Mouse (Mus musculus) cerebellum, postnatal 25 days (tissue): ENCODE data around the gene Rps13.
A peak's percentile ranks its signal among the peaks of the same experiment; 100 is the strongest.
"Not testable (repeated sequence)": the region's sequence is repeated elsewhere in the genome, so short reads cannot be mapped to it uniquely, and the experiment has no call there.

Source experiments
- DNase-seq, 2 experiments: peaks; one replicate each; pipeline ENCODE4 v3.0.0; 2021; ENCODE audit warnings: mixed read lengths in 2 of 2

Rps13 gene

DNA sequence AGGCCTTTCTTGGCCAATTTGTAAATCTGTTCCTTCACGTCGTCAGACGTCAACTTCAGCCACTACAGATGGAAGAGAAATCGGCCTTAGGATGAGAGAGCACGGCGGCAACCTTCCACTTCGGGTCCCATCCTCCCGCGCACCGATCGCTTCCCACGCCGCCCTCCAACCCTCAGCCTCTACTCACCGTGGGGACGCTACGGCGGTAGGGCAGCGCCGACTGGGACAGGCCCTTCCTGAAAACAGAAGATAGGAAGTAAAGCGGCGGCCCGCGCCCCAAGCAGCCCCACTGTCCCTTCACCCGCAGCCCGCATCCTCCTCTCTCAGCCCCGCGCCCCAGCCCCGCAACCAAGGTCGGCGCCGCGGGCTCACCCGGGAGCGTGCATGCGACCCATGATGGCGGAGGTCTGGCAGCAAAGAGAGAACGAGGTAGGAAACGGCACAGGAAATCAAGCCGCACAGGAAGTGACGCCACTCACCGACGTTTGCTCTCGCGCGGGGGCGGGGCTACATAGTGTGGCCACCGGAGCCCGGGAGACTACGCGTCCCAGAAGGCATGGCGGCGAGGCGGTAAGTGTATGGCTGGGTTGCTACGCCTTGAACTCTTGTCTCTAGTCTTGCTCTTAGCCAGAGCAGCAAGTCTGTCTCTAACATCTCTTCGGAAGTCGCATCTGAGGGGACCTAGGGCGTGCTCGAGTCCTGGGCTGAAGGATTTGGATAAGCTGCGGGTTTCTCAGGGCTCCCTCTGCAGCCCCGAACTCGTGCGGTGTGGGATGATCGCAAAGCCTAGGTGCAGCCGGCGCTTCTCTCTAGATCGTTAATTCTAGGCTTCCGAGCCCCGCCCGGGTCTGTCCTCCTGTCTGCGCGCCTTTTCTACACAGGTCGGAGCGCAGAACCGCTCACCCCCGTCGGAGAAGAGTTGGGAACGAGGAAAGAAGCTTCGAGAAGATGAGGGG is at the start of gene Rps13:
Rps13 (minus strand) TSS at position 483 of the 956 bp plus-strand sequence.
- peak; percentile 98 to 99 for DNase-seq

DNA sequence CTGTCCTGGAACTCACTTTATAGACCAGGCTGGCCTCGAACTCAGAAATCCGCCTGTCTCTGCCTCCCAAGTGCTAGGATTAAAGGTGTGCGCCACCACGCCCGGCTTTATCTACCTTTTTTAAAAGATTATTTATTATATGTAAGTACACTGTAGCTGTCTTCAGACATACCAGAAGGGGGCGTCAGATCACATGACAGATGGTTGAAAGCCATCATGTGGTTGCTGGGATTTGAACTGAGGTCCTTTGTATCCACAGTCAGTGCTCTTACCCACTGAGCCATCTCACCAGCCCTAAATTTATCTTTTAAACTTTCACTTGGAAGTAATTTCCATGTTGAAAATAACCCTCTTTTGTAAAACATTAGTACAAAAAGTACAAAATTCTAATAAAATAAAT is 45.2 kb upstream of the Rps13 start:
- DNase-seq, result not testable (repeated sequence)

DNA sequence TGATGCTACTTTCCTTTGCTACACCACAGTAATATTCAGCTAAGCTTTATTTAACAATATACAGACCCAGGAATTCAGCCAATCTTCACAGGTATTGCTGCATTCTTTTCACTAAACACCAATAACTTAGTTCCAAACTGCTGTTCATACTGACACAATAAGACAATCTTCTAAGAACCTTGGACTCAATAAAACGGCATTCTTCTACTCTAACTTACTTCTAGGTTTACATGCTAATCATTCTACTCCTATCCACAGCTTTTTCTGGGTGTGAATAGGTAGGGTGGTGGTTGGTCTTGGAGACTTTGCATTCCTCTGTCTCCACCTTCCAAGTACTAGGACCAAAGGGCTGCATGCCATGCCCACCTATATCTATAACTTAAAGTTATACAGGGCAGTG is 40.3 kb upstream of the Rps13 start:
- no peak for DNase-seq

DNA sequence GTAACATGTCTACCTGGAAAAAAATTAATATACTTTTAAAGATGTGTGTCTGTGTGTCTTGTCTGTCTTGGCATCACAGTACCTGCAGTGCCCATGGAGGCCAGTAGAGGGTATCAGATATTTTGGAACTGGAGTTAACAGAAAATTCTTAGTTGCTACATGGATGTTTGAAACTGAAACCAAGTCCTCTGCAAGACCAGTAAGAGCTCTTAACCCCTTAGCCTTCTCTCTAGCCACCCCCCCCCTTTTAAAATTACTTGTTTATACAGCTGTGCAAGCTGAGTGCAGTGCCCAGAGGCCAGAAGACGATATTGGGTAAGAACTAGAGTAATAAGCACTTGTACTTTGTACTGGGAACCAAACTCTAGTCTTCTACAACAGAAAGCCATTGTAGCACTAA is 2.2 kb upstream of the Rps13 start:
- DNase-seq, result peak; percentile 41 to 71

DNA sequence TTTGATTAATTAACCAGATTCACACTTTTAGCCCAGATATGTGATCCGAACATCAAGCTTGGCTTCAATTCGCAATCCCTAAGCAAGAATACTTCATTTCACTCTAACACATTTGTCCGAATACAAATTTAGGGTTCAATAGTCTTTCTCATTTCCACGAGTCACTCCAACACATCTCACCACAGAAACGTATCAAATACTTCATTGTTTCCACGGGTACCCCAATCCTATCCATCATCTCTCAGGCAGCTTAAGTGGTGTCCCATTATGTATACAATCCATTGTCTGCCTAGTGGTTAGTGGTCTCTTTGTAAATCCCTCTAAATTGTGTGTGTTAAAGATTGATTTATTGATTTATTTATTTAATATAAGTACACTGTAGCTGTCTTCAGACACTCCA is 1.1 kb upstream of the Rps13 start:
- no peak for DNase-seq

DNA sequence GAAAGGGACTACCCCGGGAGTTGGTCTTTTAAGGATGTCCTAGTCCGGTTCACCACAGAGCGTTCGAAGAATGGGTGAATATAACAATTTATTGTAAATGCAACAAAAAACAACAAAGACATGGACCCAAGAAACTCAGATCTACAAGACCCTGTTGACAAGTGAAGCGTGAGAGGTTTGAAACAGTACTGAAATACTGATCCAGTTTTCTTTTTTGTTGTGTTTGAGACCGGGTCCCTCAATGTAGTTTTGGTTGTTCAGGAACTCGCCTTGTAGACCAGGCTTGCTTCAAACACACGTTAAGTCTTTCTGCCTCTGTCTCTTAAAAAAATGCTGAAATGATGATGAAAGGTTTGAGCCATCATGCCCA is 659 bp upstream of the Rps13 start:
- DNase-seq, result no peak

DNA sequence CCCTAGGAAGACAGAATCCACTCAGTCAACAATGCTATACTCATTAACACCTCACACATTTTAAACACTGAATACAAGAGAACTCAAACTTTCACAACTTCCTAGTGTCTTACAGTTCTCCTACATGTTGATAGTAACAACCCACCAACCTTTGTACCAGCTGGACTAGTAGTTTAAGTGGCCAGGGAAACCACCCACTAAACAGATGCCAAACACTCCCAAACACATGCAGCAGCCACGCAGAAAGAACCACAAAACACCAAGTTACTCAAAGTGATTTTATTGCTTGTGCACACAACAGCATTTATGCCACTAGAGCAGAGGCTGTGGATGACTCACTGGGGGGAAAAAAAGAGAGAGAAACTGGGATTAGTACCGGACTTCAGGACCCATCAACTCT is 2.7 kb downstream of the Rps13 start:
- no peak for DNase-seq

DNA sequence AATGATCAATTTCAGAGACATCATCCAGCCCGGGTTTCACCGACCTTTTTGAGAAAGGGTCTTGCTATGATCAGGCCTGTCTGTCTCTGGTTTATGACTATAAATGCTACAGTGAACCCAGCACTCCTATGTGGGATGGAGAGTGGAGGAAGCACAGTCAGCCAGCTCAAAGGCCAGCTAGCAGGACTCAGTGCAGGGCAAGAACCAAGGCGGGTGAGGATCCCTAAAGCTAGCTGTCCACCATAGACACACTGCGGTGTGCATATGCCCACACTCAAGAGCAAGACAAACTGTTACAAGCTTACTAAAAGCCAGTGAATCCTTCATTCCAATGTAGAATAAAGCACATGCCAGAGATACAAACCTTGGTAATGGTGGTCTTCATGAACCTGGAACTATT is 4.1 kb downstream of the Rps13 start:
- DNase-seq, result no peak

DNA sequence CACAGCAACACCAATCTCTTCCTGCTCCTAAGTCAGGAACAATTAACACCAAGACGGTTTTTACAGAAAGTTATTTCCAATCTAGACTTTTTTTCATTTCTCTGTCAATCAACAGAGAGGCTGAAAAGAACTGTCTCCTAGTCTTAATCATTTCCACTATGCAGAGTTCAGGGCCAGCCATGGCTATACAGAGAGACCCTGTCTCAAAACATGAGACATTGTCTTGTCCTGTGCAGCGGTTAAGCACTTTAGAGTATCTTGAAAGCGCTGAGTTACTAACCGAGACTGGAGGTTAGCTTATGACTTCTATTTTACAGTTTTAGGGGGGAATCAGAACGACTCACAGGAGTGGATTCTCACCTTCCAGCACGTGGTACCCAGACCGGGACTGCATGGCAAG is 5.2 kb downstream of the Rps13 start:
- DNase-seq, result no peak

DNA sequence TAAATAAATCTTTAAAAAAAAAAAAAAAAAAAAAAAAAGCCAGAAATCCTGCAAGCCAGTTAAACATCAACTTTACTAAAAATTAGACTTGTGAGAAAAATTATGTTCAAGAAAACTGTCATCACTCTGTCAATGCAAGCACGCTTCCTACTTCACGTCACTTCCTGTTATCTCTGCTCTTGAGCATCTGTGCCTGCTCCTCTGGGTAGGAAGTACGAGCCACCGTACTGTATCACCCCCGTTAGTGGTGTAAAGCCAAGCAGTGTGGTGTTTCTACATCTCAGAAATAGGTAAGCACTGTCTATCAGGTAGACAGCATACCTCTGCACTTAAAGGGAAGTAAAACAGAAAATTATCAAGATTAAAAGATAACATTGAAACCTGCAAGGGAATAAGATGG is 6.1 kb downstream of the Rps13 start:
- no peak for DNase-seq

DNA sequence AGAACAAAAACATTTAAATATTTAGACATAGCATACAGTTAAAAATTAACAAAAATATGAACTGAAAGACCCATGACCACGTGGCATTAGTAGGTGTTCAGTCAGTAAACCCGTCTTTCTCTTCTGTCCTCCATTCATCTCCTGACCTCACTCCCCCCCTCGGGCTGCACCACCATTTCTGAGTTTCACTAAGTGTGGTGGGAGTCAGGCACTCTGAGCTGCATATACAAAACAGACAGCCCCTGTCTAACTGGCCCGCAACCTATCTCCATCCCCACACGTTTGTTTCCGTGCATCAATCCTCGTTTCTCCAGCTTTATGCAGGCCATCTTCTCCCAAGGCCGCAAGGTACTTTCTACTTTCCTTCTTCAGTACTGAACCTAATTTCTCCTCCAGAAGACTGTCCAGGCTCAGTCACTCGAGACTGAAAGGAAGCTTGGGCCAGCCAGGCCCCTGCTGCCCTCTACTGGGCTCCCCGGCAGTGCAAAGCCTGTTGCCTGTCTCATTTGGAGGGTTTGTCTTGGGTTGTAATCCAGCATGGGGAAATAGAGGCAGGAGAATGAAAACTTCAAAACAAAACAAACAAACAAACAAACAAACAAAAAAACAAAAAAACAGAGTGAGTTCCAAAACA is 10.5 kb downstream of the Rps13 start:
- DNase-seq, result peak; percentile 63 to 81

DNA sequence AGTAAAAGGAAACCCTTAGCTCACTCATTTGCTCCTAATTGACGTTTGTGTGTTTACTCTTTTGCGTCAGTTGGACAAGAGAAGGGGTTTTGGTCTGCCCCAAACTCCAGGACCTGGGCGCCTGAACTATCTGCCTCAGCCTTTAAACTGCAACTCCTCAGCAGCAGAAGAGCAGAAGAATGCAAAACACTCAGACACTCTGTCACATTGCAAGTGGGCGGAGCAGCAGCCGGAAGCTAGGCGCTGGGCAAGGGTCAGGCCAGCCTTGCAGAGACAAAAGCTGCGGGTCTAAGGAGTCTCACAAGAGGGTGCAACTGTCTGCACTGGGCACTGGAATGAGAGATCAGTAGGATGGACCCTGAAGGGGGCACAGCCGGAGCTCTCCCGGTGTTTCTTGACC is 24.5 kb downstream of the Rps13 start:
- no peak for DNase-seq

DNA sequence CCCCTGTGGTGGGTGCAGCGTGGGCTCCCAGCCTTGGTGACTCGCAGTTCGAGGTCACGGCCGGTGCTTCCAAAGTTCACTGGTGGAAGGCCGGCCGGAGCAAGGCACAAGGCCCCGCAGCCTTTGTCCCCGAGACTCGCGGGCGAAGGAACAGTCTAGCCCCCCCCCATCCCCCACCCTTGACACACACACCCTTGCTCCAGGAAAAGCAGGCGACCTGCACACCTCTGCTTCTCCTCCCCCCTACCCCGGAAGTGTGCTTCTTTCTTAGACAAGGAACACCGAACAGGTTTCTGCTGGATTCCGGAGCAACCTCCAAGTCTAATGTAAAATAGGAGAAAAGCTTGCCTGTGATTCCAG is 25.4 kb downstream of the Rps13 start:
- no peak for DNase-seq

DNA sequence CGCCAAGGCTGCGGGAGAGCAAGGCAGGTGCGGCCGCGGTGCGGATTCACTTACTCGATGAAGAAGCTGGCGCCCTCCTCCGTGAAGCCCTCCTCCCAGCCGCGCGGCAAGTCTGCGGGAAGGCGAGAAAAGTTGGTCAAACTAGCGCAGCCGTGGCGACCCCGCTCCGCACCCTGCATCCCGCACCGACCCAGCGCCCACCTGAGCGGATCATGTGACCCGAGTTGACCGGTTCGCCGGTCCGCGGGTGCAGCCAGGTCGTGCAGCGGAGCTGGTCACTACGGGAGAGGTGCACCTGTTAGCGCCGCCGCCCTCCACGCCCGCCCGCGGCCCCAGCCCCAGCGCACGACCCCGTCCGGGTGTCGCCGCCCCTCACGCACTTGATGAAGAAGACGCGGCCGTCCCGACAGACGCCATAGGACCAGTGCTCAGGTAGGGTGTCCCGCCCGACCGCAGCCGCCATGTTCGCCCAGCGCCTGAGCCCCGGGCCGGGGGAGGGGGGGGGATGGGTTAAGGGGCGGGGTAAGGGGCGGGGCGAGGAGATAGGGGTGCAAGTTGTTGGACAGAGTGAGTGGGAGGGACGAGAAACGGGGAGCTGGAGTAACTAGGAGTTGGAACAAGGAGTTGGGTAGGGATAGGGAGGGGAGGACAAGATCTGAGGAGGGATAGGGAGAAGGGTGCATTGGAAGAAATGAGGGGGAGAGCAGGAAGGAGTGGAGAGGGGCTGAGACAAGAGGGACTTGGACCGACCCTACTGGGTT is 25.9 kb downstream of the Rps13 start, which contains the start of gene Plekha7:
Plekha7 (minus strand) TSS at position 506 of the 761 bp plus-strand sequence.
- peak; percentile 40 to 60 for DNase-seq

DNA sequence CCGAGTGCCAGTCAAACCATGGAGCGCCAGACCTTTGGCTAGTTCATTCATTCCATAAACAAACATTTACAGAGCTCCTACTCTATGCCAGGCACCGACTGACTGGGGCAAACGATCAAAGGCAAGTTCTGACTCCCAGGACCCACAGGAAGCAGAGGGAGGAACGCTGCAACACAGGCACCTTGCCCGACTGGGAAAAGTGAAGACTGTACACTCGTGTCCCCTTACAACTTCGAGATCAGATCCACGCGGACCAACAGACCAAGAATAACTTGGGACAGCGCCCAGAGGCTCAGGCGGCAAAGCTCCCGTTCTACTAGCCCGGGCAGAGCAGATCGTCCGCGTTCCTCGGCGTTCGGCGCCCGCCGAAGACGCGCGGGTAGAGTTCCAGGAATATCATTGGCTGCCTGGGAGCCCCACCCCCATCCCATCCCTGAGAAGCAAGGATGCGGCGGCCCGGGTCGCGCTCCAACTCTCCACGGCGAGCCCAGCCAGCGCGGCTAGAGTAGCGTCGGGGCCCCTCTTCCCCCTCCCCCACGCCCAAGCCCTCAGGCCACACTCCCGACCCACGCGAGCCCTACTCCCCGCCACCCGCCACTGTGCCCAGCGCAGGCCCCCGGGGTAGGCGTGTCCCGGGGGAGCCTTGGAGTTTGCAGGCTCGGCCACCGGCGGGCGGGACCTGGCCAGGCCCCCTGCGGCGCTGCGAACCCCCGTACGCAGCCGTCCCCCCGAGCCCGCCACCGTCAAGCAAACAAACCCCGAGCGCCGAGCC is 26.7 kb downstream of the Rps13 start:
- peak; percentile 60 to 75 for DNase-seq

DNA sequence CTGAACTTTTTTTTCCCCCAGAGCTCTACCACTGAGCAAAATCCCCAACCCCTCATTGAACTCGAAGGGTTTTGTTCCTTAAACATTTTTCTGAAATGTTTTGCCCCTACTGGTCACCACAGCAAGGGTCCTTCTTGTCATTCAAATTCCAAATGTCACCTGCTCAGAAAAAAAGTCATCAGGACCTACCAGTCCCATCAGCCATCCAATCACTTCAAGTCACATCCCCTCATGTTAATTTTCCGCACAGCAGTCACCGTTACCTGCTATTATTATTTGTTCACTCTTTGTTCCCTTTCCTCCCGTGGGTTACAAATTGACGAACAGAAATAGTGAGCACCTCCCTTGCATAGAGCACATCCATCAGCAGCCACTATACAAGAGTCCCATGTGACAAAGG is 27.4 kb downstream of the Rps13 start:
- no peak for DNase-seq

DNA sequence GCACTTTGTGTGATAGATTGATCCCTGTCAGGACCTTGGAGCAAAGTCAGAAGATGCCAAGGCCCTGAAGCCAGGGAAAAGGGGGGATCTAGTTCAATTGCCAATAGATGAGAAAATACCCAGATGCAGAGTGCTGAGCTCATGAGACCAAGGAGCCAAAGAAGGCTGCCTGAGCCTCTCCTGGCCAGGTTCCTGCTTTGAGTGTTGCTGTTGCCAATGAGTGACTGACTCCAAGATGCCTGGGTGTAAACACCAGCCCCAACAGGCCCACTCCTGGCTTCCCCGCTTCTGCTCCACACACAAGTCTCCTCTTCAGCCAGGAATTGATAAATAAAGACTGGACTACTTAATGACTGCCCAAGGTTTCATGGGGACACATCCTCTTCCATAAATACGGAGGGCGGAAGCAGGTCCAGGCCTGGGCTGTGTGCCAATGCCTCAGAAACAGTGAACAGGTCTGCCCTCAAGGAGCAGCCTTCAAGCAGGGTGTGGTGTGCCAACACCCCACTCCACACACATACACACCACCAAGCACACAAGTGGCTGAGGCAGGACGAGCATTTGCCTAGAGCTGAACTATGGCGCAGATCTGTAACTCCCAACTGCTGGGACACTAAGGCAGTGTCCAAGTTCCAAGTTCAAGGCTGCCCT is 32.2 kb downstream of the Rps13 start:
- no peak for DNase-seq

DNA sequence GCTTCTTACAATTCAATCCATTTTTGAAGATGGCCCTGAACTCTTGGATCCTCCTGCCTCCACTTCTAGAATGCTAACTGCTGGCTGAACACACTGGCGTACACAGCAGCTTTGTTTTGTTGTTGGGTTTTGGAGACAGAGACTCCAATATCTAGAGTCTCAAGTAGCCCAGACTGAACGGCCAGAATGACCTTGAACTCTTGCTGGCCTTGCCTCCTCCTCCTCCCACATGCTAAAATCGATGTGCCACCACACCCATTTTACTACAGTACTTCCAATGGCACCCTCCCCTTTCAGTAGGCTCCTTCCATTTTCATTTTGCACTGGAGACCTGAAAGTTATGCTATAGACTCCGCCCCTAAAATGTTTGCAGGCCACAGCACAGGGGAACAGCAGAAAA is 32.9 kb downstream of the Rps13 start:
- DNase-seq, result no peak

DNA sequence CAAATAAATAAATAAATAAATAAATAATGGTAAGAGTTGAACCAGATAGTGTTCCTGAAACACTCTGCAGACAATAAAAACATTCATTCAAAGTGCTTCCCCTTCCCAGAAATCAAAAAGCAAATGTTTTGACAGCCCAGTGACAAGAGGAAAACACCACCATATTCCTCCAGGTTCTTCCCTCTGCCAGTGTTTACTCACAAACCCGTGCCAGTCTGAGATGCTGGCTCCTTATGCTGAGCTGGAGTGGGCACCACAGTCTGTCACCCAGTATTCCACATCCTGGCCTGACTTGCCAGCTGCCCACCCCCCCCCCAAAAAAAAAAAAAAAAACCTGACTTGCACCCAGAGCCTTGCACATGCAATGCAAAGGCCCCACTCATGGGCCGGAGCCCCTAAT is 35.1 kb downstream of the Rps13 start:
- no peak for DNase-seq

DNA sequence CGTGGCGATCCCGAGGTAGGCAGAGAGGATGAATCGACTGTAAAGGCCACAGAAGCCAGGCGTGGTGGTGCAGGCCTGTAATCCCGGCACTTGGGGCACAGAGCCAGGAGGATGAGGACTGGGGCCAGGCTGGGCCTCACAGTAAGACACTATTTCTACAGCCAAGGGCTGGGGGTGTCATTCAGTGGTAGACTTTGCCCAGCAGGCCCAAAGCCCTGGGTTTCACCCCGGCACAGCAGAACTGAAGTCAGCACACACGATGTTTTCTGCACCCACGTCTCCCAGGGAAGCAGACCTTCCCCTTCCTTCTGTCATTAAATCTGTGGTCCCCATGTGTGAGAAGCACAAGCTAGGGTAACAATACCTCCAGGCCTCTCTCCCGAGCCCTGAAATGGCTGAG is 35.6 kb downstream of the Rps13 start:
- DNase-seq, result peak; percentile 25 to 56

DNA sequence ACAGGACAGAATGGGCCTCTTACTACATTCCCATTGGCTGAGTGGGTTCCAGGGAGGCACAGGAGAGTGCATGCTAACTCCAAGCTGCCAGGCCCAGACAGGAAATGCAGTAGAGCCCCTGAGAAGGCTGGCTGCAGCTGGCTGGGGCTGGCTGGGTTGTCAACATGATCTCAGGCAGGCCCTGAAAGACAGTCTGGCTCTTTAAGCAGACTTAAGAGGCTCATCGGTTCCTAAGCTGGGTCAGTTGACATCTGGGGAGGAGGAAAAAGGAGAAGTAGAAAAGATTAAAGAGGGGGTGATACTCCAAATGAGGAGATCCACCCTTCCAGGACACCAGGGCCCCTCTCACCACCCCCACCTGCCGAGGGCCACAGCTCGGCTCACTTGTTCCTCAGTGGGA is 39.0 kb downstream of the Rps13 start:
- no peak for DNase-seq

DNA sequence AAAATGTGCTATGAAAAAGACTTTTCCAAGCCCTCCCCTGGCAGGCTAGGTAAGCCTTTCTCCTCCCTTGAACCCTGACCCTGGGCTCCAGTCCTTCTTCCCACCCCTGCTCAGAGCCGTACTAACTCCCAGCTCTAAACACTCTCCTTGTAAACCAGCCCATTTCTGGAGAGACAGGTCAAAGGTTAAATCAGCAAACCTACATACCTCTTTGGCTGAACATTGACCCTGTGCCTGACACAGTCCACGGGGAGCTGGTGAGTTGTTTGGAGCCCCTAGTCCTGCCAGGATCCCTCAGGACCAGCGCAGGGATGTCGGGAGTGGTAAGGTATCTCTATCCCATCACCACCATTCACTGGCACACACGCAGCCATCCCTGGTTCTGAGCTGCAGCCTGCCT is 41.6 kb downstream of the Rps13 start:
- no peak for DNase-seq
